Mouse (Mus musculus): ENCODE measurements around the gene Vpreb2. TPM values are rescaled to one million over a fixed set of nuclear protein-coding genes. Genes with fewer than 3 reads are reported as not detected.
A peak's percentile ranks its signal among the peaks of the same experiment; 100 is the strongest.
"Not testable (repeated sequence)": the region's sequence is repeated elsewhere in the genome, so short reads cannot be mapped to it uniquely, and the experiment has no call there.

Gene Vpreb2
- total RNA-seq (2021), result not detected

DNA sequence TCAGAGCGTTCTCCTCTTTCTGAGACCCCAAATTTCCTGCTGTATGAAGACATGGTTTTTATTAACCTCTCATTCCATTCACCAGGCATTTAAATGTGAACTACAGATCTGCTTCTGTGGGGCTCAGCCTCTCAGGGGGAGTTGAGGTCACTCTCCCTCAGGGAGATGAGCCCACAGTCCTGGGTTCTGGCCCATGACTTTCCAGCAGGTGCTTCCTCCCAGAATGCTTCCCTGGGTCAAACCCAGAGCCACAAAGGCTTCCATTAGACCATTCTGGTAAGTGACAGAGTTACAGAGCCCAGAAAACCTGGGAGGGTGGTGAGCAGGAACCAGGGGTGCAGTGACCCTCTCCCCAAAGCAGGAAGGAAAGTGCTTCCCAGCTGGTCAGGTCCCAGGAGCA, at the start of gene Vpreb2:
Gene Vpreb2, plus strand, starts transcription at position 301 of the 400 bp plus-strand sequence.
- no peak for DNase-seq
- intact Hi-C loops (cut with DNase I), result no loop called here

DNA sequence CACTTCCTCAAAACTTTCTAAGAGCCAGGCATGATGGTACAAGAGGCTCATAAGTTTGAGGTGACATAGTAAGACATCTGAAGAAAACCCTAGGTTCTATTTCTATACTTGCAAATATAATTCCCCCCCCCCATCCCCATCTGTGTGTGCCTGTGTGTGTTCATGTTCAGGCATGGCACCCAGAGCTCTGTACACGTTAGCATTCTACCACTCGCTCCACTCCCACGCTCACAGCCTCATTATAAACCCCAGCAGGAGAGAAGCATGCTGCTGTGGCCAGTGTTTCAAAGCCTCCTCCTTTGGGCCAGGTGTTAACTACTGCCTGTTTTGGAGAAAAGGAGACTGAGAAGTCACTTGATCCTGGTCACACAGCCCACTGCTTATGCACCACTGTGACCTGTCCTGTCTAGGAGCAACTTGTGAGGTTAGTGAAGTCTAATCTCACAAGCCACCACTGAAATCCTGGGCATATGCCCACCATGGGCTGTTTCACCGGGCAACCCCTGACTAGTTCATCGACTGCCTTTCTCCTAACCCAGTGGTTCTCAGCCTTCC, 48.2 kb upstream of the Vpreb2 start:
- intact Hi-C loops (cut with DNase I), result loop anchor here (5.0 kb wide), 1 partner anchor 115 kb away; no protein-coding TSS in a partner anchor
- no peak for DNase-seq

DNA sequence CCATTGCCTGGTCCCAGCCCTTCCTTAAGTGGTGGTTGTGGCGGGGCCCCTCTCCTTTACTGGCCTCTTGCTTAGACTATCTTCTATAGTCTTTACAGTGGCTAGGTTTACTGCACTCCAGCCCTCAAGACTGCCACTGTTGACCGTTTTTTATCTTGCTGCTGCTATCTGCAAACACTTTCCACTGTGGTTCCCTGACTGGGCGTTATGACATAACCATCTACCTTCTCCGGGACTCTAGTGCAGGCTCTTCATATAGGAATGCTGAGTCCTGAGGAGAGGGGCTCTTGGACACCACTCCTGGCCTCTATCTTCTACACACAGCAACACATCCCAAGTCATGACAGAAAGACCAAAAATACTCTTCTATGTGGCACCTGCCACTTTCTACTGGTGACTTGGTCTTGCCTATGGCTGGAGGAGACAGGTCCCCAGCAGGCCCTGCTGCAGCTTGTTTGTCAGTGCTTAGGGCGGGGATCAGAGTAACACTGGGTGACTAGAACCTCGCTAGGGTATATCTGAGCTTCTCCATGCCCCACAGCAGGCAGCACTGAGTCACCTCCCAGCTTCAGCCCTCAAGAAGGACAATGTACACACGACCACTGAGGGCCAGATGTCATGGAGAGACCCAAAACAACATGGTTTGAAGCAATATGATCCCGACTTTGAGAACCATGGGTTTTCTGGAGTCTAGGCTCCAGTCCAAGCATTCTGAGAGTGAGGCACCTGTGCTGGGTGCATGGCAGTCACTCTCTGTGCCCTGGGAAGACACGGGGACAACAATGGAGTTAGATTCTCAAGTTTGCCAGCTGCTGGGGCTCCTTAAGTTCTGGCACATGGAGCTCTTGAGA, 46.4 kb upstream of the Vpreb2 start:
- no peak for DNase-seq
- intact Hi-C loops (cut with DNase I), result loop anchor here (5.0 kb wide), 1 partner anchor 113 kb away; no protein-coding TSS in a partner anchor

DNA sequence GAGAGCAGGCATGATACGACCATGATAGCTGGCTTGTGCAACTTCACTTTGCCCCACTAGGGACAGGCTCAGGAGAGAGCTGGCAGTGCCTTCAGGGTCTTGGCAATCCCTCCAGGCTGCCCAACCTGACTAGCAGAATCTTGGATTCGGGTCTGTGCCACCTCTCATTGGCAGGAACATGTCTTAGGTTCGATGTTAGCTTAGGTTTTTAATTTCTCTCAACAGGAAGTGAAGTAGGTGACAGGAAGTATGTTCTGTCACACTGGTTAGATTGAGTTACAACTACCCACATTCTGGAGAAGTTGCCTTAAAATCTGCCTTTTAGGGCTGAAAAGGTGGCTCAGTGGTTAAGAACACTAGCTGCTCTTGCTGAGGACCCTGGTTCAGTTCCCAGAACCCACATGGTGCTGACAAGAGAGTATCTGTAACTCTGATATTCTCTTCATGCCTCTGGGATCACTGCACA, 45.8 kb upstream of the Vpreb2 start:
- no peak for DNase-seq
- intact Hi-C loops (cut with DNase I), result loop anchor here (5.0 kb wide), 1 partner anchor 113 kb away; no protein-coding TSS in a partner anchor

DNA sequence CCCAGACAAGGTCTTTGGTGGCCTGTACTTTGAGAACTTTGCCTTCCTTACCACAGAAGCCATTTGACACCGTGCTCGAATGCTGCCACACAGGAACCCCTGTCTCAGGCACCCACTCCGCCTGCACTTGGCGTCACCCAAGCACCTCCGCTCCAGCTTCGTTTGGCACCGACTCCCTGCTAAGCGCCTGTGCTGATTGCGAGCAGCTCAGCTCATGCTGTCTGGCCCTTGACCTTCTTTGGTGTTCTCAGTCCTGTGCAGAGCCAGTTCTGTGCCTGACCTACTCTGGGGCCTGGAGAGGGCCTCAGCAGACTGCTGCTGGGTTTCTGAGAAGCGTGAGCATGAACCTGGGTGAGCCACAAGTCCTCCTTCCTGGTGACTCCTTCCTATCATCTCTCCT, 43.5 kb upstream of the Vpreb2 start:
- no peak for DNase-seq
- intact Hi-C loops (cut with DNase I), result no loop called here

DNA sequence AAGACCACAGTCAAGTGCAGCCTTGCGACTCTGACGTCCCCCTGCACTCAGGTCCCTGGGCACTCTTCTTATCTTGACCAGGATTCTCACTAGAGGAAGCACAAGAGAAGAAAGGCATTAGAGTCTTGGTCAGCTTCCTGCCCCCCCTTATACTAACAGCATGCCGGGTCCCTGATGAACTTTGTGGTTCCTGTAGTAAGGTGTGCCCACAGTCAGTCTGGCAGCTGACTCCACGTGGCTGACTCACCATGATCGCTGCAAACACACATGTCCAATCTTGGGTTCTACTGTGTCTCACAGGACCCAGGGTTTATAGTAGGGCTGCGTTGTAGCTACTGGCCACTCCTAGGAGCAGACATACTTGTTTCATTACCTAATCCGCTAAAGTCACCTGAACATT, 42.0 kb upstream of the Vpreb2 start:
- intact Hi-C loops (cut with DNase I), result loop anchor here (2.0 kb wide), 1 partner anchor 27 kb away; the partner anchor contains the start of gene Ess2

DNA sequence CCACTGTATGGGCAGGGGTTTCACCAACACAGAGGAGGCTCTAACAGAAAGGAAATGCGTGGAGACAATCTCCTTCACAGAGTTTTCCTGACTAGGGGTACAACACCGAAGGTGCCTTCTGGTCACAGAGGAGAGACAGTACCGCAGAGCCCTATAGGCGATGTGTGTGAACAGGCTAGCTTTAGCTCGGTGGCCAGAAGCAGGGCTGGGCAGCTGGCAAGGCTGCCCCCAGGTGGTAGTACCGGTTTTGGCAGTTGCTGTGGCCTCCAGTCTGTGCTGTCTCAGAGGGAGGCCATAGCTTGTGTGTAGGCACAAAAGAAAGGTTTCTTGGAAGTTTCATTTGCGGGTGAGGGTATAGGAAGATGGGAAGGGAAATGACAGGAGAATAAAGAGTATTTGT, 41.4 kb upstream of the Vpreb2 start:
- intact Hi-C loops (cut with DNase I), result loop anchor here (2.0 kb wide), 1 partner anchor 28 kb away; the partner anchor contains the start of gene Ess2
- peak; percentile 63 to 68 for DNase-seq

More for the DNA sequence above, 42.0 kb upstream of the Vpreb2 start:
- no peak for DNase-seq

DNA sequence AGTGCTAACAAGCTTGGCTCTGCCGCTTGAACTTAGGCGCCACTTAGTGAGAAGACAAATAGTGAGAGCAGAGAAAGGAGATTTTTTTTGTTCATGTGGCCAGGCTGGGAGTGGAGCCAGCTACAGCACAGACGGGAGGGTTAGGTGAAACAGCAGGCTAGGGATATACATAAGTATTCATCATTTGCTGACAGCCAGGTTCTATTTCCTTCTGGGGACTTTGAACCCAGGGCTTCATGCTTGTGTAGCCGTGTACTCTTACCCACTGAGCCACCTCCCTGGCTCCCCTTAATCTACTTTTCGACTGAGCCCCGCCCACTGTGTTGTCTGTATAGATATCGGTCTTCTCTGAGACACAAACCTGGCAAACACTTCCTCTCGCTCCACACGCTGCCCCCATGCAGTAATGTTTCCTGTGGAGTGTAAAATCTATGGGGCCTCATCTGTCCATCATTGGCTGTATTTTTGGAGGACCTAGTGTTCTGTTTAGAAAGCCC, 40.9 kb upstream of the Vpreb2 start:
- DNase-seq, result no peak
- intact Hi-C loops (cut with DNase I), result loop anchor here (2.0 kb wide), 1 partner anchor 29 kb away; the partner anchor contains the start of gene Ess2

DNA sequence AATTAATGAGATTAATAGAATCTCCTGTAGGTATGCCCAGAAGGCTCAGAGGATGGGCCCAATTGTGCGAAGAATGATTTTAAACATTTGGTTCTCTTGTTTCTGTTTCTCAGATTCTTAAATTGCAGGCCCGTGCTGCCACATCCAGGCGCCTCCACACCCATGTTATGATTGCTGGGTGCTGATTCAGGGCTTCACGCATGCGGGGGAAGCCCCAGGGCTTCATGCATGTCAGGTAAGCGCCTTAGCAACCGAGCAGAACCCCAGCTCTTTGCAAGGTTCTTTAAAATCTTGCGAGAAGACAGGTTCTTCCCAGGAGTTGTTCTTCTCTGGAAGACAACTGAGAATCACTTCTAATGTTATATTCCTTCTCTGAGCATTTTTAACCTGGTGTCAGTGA, 36.8 kb upstream of the Vpreb2 start:
- intact Hi-C loops (cut with DNase I), result no loop called here
- no peak for DNase-seq

DNA sequence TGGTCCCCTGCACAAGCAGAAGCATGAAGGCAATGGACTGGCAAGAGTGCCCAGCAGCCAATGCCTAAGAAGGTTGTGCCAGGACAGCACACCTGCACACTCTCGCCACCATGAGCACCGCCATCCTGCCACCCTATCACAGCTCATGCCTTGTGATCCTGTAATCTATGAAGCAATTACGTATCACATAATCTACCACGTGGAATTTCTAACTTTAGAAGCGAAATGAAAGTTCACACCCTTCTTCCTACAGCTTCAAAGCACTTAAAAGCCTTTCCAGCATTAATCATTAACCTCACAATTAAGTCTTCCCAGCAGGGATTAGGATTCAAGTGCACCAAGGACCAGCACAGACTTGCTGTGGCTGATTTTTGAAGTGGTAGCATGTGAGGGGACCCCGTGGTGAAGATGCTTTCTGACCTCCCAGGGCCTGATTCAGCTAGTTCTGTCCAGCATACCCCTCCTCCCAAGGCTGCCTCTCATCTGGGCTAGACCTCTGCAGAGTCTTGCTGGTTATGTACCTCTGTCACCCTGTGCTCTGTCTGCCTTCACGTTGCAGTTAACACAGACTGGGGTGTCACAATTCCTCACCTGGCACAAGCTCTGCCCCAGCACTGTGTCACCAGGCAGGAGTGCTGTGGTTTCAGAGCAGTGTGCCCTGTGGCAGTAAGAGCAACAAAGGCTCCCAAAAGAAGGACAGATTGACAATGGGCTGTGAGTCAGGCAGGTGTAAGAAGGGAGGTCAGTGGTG, 35.0 kb upstream of the Vpreb2 start:
- intact Hi-C loops (cut with DNase I), result no loop called here
- DNase-seq, result no peak

DNA sequence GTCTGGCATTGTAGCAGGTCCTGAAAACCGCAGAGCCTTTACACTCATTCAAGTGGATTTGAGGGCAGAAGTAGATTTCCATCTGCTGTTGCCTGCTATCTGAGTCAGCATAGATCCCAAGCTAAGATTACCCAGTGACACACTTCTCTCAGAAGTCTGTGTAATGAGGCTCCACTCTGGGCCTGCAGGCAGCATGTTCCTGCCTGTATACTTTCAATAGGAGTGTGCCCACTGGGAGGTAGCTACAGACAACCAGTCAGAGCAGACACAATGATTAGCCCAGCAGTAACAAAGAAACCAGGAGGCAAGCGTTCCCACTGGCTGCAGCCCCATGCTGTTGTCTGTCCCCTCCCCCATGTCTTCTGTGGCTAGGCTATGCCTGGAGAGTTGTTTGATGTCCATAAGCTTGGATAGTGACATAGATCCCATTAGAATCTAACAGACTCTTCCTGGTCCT, 30.8 kb upstream of the Vpreb2 start:
- intact Hi-C loops (cut with DNase I), result no loop called here
- no peak for DNase-seq

DNA sequence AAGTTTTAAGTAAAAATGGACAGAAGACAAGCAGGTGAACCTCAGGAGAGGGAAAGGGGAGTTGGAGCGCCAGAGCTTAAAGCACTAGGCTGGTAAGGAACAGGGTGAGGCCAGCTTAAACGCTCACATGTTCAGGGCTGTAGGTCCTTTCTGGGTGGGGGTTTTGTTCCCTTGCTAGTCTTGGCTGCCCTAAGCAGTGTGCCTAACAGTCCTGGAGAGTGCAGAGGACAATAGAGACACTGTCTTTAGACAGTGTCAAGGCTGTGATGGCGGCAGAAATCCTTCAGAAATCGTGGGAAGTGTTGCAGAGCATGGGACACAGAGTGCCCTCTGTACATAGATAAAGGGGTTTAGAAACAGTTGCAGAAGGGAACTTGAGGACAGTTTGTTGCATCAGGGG, 30.2 kb upstream of the Vpreb2 start:
- DNase-seq, result no peak
- intact Hi-C loops (cut with DNase I), result no loop called here

DNA sequence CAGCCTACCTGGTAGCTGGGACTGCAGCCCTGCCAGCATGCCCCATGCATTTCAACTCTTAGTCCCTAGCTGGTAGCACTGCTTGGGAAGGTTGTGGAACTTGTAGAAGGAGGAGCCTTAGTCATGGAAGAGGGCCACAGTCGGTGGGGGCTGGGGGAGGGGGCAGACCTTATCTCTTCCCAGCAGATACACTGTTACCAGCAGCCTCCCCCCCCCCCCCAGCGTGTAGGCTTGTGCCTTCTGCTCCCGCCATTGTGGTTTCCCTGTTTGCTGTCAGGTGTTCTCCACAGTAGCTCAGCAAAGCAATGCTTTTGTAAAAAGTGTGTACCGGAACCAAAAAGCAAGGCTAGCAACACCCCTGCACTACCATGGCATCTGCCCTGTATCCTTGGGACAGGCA, 28.6 kb upstream of the Vpreb2 start:
- no peak for DNase-seq
- intact Hi-C loops (cut with DNase I), result no loop called here

DNA sequence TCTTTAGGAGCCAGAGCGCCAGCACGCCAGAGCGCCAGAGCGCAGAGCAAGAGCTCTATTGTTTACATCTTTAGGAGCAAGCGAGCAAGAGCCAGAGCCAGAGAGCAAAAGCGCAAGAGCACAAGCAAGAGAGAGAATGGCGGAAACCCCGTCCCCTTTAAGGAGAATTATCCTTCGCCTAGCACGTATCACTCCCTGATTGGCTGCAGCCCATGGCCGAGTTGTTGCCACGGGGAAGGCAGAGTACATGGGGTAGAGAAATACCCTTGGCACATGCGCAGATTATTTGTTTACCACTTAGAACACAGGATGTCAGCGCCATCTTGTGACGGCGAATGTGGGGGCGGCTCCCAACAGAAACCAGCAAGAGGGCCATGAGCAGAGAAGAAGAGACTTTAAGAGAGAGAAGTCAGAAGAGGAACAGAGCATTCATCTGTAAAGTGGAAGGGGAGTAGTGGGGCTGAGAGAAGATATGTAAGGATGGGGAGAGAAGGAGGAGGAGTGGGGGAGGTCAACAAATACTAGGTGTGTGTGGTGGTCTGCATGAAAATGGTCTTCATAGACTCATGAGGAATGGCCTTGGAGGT, 24.1 kb upstream of the Vpreb2 start:
- DNase-seq; intact Hi-C loops (cut with DNase I): not testable (repeated sequence)

DNA sequence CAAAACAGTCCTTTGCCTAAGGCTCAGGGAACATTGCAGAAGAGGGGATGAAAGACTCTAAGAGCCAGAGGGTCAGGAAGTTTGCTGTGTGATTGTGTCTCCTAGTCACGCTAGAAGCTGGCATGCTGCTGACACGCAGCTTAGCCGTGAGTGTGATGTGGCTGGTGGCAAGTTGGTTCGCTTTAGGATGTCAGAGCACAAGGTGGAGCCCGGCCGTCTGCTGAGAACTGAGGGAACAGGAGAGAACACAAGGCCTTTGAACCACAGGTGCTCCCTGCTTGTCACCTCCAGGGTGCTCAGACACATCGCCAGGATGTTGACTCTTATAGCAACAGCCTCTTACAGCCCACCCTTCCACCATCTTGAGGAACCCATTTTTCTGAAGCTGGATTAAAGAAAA, 18.1 kb upstream of the Vpreb2 start:
- intact Hi-C loops (cut with DNase I), result no loop called here
- no peak for DNase-seq

DNA sequence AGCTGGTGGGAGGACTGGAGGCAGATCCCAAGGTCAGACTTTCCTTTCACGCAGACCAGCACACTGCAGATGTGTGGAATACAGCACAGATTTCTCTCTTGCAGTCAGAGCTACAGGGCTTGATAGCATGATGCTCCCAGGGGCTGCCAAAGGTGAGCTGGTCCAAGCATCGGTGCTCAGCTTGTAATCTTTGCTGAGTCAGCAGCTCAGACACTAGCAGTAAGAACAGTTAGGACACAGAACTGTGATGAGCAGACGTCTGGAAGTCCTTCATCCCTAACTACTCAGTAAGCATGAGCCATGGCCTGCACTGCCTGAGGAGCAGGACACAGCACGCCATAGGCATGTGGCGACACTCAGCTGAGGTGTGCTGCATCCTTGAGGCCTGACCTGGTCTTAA, 8.4 kb upstream of the Vpreb2 start:
- DNase-seq, result no peak
- intact Hi-C loops (cut with DNase I), result no loop called here

DNA sequence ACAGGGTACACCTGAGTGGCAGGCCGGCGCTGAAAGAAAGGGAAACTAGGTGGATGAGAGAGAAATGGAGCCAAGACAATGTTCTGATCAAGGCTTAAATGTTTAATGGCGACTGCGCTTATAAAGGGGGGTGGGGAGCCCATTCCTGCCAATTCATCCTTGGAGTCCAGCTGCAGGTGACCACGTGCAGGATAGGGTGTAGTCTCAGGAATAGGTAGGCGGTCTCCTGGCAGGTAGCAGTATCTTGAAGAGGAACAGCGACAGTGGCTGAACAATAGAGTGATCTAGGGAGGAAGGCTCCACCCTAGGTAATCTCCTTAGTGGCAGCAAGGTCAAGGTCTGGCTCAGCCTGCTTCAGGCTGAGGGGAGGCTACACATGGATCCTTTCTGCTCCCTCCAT, 2.4 kb upstream of the Vpreb2 start:
- DNase-seq; intact Hi-C loops (cut with DNase I): not testable (repeated sequence)

DNA sequence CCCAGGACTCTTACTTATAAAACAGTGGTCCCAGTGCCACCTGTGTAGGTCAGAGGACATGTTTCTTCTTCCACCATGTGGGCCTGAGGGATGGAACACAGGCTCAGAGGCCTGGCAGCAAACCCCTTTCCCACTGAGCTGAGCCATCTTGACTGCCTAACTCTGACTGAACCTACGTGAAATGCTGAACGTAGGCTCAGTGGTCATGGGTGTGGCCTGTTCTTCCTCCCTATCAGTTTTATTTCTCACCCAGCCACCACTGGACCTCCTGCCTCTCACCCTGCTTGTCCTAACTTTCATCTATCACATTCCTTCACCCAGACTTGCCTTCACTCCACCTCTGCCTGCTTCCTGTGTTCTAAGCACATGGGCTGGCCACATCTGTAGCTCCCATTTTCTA, 3.0 kb downstream of the Vpreb2 start:
- DNase-seq, result no peak
- intact Hi-C loops (cut with DNase I), result no loop called here

DNA sequence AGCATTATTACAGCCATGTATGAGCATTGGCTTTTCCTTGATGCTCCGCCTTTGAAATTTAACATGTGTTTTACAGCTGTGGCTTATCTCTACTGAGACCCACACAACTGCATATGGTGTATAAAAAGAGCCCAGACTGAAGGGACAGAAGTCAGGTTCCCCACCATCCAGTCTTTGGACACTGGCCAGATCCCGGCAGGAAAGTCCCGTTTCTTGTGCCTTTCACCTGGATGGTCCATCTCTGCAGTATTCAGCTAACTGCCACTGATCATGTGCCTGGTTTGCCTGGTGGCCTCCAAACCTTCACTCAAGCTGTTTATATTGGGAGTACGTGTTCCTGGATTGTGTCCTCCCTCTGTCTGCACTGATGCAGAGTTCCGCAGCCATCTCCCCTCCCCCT, 4.0 kb downstream of the Vpreb2 start:
- intact Hi-C loops (cut with DNase I), result no loop called here
- no peak for DNase-seq

DNA sequence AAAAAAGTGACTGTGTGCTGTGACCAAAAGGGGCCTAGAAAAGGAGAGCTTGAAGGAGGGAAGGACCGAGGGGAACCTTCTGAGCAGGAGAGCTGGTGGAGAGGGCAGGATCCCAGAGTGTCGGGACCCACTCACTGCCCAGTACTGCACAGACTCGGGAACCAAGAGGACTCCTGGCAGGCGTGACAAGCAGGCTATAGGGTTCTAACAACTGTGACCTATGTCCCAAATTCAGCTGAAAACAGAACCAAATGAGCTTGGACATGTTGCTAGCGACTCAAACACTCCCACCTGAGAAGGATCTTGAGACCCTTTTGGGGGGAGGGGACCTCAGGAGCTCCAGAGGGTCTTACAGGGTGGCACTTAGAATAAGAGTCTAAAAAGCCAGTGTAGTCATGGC, 4.8 kb downstream of the Vpreb2 start:
- intact Hi-C loops (cut with DNase I), result loop anchor here (5.0 kb wide), 1 partner anchor 128 kb away; no protein-coding TSS in a partner anchor
- no peak for DNase-seq

All from heart, postnatal 10 days (tissue).